Mouse (Mus musculus): ENCODE data around the gene Phka1. TPM values are rescaled to one million over a fixed set of nuclear protein-coding genes. Genes with fewer than 3 reads are reported as not detected.

Phka1 gene
- polyA plus RNA-seq, 1 experiment from 2014 or later: 7.4 TPM

Other genes with a start within 250 kb of the Phka1 start
- gene Hdac8, start 138.9 kb downstream of the Phka1 start, polyA plus RNA-seq (2014; fragmentation: Nextera tagmentation; extraction: Ambion mirVana): 3.2 and 4.2 TPM in 2 replicates
- not detected in 2 replicates for gene Gm3880, start 42.7 kb upstream of the Phka1 start, polyA plus RNA-seq (2014; fragmentation: Nextera tagmentation; extraction: Ambion mirVana)
- gene Gm9112, start 63.4 kb upstream of the Phka1 start, polyA plus RNA-seq (2014; fragmentation: Nextera tagmentation; extraction: Ambion mirVana): not detected in 2 replicates
- gene Dmrtc1b, start 63.6 kb upstream of the Phka1 start, polyA plus RNA-seq (2014; fragmentation: Nextera tagmentation; extraction: Ambion mirVana): not detected in 2 replicates
- gene Dmrtc1c1, start 158.7 kb upstream of the Phka1 start, polyA plus RNA-seq (2014; fragmentation: Nextera tagmentation; extraction: Ambion mirVana): not detected in 2 replicates
- gene Dmrtc1c2, start 210.4 kb upstream of the Phka1 start, polyA plus RNA-seq (2014; fragmentation: Nextera tagmentation; extraction: Ambion mirVana): not detected in 2 replicates
- not detected in 2 replicates for gene 1700031F05Rik, start 223.7 kb upstream of the Phka1 start, polyA plus RNA-seq (2014; fragmentation: Nextera tagmentation; extraction: Ambion mirVana)

Measured in embryonic facial prominence, embryonic 11.5 days (tissue).